Mouse (Mus musculus): ENCODE data around the gene Parm1. TPM values are rescaled to one million over a fixed set of nuclear protein-coding genes. Genes with fewer than 3 reads are reported as not detected.

The Parm1 gene
- polyA plus RNA-seq, 1 experiment from 2014 or later: 6.8 TPM

- no peak overlapping the region for H3K9ac ChIP-seq (ENCODE audit: low read depth, low read length)
- H3K4me3 ChIP-seq (ENCODE audit: low read length): no peak overlapping the region
- no peak for ATAC-seq
- H3K9me3 ChIP-seq (ENCODE audit: control insufficient read depth, low read length): no peaks in the 10 kb centered on the region
- no peaks in the 10 kb centered on the region; the same call in 1 of the 2 replicates for H3K4me1 ChIP-seq (ENCODE audit: control insufficient read depth, insufficient read depth, low read depth, low read length)
- H3K27ac ChIP-seq (ENCODE audit: low read depth, low read length): no peak overlapping the region
- no peaks in the 10 kb centered on the region for H3K27me3 ChIP-seq (replicated peaks; ENCODE audit: control insufficient read depth, insufficient read depth, low read length)
- H3K4me2 ChIP-seq (ENCODE audit: low read length): no peak overlapping the region
- WGBS: 52% methylated on average over 7 of the region's 7 CpGs
- H3K36me3 ChIP-seq (ENCODE audit: control insufficient read depth, insufficient read depth, low read length): no peaks in the 10 kb centered on the region
These were observed 82.4 kb downstream of the Parm1 start for GRCm38 (mm10) chr5:91599801-91600200.

GRCm38 (mm10) chr5:91603347-91603746 is 85.9 kb downstream of the Parm1 start:
- H3K4me1 ChIP-seq (ENCODE audit: control insufficient read depth, insufficient read depth, low read depth, low read length): no peaks in the 10 kb centered on the region; the same call in 1 of the 2 replicates
- no peak overlapping the region for H3K4me2 ChIP-seq (ENCODE audit: low read length)
- H3K36me3 ChIP-seq (ENCODE audit: control insufficient read depth, insufficient read depth, low read length): no peaks in the 10 kb centered on the region
- no peak overlapping the region for H3K27ac ChIP-seq (ENCODE audit: low read depth, low read length)
- H3K9ac ChIP-seq (ENCODE audit: low read depth, low read length): no peak overlapping the region
- 60% methylated on average over 7 of the region's 7 CpGs for WGBS
- no peak overlapping the region for H3K4me3 ChIP-seq (ENCODE audit: low read length)
- H3K9me3 ChIP-seq (ENCODE audit: control insufficient read depth, low read length): no peaks in the 10 kb centered on the region
- ATAC-seq: no peak
- H3K27me3 ChIP-seq (replicated peaks; ENCODE audit: control insufficient read depth, insufficient read depth, low read length): no peaks in the 10 kb centered on the region

GRCm38 (mm10) chr5:91603787-91604439 is 86.5 kb downstream of the Parm1 start:
- no peak for ATAC-seq
- H3K9me3 ChIP-seq (ENCODE audit: control insufficient read depth, low read length): no peaks in the 10 kb centered on the region
- H3K27ac ChIP-seq (ENCODE audit: low read depth, low read length): no peak overlapping the region
- 64% methylated on average over 12 of the region's 12 CpGs for WGBS
- no peaks in the 10 kb centered on the region; the same call in 1 of the 2 replicates for H3K4me1 ChIP-seq (ENCODE audit: control insufficient read depth, insufficient read depth, low read depth, low read length)
- H3K9ac ChIP-seq (ENCODE audit: low read depth, low read length): no peak overlapping the region
- H3K27me3 ChIP-seq (replicated peaks; ENCODE audit: control insufficient read depth, insufficient read depth, low read length): no peaks in the 10 kb centered on the region
- H3K4me3 ChIP-seq (ENCODE audit: low read length): no peak overlapping the region
- no peaks in the 10 kb centered on the region for H3K36me3 ChIP-seq (ENCODE audit: control insufficient read depth, insufficient read depth, low read length)
- no peak overlapping the region for H3K4me2 ChIP-seq (ENCODE audit: low read length)

- Histone ChIP-seq H3K9me3 (ENCODE audit: control insufficient read depth, low read length) (no peaks in the 10 kb centered on the region), H3K36me3 (ENCODE audit: control insufficient read depth, insufficient read depth, low read length) (no peaks in the 10 kb centered on the region), H3K27ac (ENCODE audit: low read depth, low read length) (no peak overlapping the region), H3K27me3 (replicated peaks; ENCODE audit: control insufficient read depth, insufficient read depth, low read length) (no peaks in the 10 kb centered on the region), H3K4me1 (ENCODE audit: control insufficient read depth, insufficient read depth, low read depth, low read length) (no peaks in the 10 kb centered on the region; the same call in 1 of the 2 replicates), H3K9ac (ENCODE audit: low read depth, low read length) (no peak overlapping the region), H3K4me3 (ENCODE audit: low read length) (no peak overlapping the region), H3K4me2 (ENCODE audit: low read length) (no peak overlapping the region)
- WGBS: 88% methylated on average over 2 of the region's 2 CpGs
- no peak for ATAC-seq
These were observed 89.8 kb downstream of the Parm1 start for GRCm38 (mm10) chr5:91607234-91607633.

GRCm38 (mm10) chr5:91607841-91608240 is 90.4 kb downstream of the Parm1 start:
- 93% methylated on average over 7 of the region's 7 CpGs for WGBS
- no peaks in the 10 kb centered on the region; the same call in 1 of the 2 replicates for H3K4me1 ChIP-seq (ENCODE audit: control insufficient read depth, insufficient read depth, low read depth, low read length)
- H3K4me3 ChIP-seq (ENCODE audit: low read length): no peak overlapping the region
- H3K4me2 ChIP-seq (ENCODE audit: low read length): no peak overlapping the region
- H3K36me3 ChIP-seq (ENCODE audit: control insufficient read depth, insufficient read depth, low read length): no peaks in the 10 kb centered on the region
- no peak overlapping the region for H3K27ac ChIP-seq (ENCODE audit: low read depth, low read length)
- no peak overlapping the region for H3K9ac ChIP-seq (ENCODE audit: low read depth, low read length)
- no peaks in the 10 kb centered on the region for H3K9me3 ChIP-seq (ENCODE audit: control insufficient read depth, low read length)
- H3K27me3 ChIP-seq (replicated peaks; ENCODE audit: control insufficient read depth, insufficient read depth, low read length): no peaks in the 10 kb centered on the region
- ATAC-seq: no peak

GRCm38 (mm10) chr5:91609041-91609440 is 91.6 kb downstream of the Parm1 start:
- Histone ChIP-seq H3K4me1 (ENCODE audit: control insufficient read depth, insufficient read depth, low read depth, low read length) (no peaks in the 10 kb centered on the region), H3K27ac (ENCODE audit: low read depth, low read length) (no peak overlapping the region), H3K4me3 (ENCODE audit: low read length) (no peak overlapping the region), H3K4me2 (ENCODE audit: low read length) (no peak overlapping the region), H3K27me3 (replicated peaks; ENCODE audit: control insufficient read depth, insufficient read depth, low read length) (no peaks in the 10 kb centered on the region), H3K9me3 (ENCODE audit: control insufficient read depth, low read length) (no peaks in the 10 kb centered on the region), H3K9ac (ENCODE audit: low read depth, low read length) (no peak overlapping the region), H3K36me3 (ENCODE audit: control insufficient read depth, insufficient read depth, low read length) (no peaks in the 10 kb centered on the region)
- ATAC-seq: no peak
- 92% methylated on average over 4 of the region's 4 CpGs for whole genome bisulfite sequencing

GRCm38 (mm10) chr5:91609511-91610300 is 92.3 kb downstream of the Parm1 start:
- Histone ChIP-seq H3K9ac (ENCODE audit: low read depth, low read length) (no peak overlapping the region), H3K4me3 (ENCODE audit: low read length) (no peak overlapping the region), H3K4me2 (ENCODE audit: low read length) (no peak overlapping the region), H3K27ac (ENCODE audit: low read depth, low read length) (no peak overlapping the region), H3K36me3 (ENCODE audit: control insufficient read depth, insufficient read depth, low read length) (no peaks in the 10 kb centered on the region), H3K27me3 (replicated peaks; ENCODE audit: control insufficient read depth, insufficient read depth, low read length) (no peaks in the 10 kb centered on the region), H3K4me1 (ENCODE audit: control insufficient read depth, insufficient read depth, low read depth, low read length) (no peaks in the 10 kb centered on the region), H3K9me3 (ENCODE audit: control insufficient read depth, low read length) (no peaks in the 10 kb centered on the region)
- 90% methylated on average over 3 of the region's 3 CpGs for WGBS
- no peak for ATAC-seq

GRCm38 (mm10) chr5:91610499-91610898 is 93.1 kb downstream of the Parm1 start:
- Histone ChIP-seq H3K9me3 (ENCODE audit: control insufficient read depth, low read length) (no peaks in the 10 kb centered on the region), H3K27me3 (replicated peaks; ENCODE audit: control insufficient read depth, insufficient read depth, low read length) (no peaks in the 10 kb centered on the region), H3K27ac (ENCODE audit: low read depth, low read length) (no peak overlapping the region), H3K4me1 (ENCODE audit: control insufficient read depth, insufficient read depth, low read depth, low read length) (no peaks in the 10 kb centered on the region), H3K36me3 (ENCODE audit: control insufficient read depth, insufficient read depth, low read length) (no peaks in the 10 kb centered on the region), H3K4me2 (ENCODE audit: low read length) (no peak overlapping the region), H3K9ac (ENCODE audit: low read depth, low read length) (no peak overlapping the region), H3K4me3 (ENCODE audit: low read length) (no peak overlapping the region)
- ATAC-seq: no peak
- 86% methylated on average over 2 of the region's 2 CpGs for WGBS

GRCm38 (mm10) chr5:91611589-91611988 is 94.2 kb downstream of the Parm1 start:
- Histone ChIP-seq H3K36me3 (ENCODE audit: control insufficient read depth, insufficient read depth, low read length) (no peaks in the 10 kb centered on the region), H3K9me3 (ENCODE audit: control insufficient read depth, low read length) (no peaks in the 10 kb centered on the region), H3K27me3 (replicated peaks; ENCODE audit: control insufficient read depth, insufficient read depth, low read length) (no peaks in the 10 kb centered on the region), H3K27ac (ENCODE audit: low read depth, low read length) (no peak overlapping the region), H3K4me1 (ENCODE audit: control insufficient read depth, insufficient read depth, low read depth, low read length) (no peaks in the 10 kb centered on the region), H3K9ac (ENCODE audit: low read depth, low read length) (no peak overlapping the region), H3K4me3 (ENCODE audit: low read length) (no peak overlapping the region), H3K4me2 (ENCODE audit: low read length) (no peak overlapping the region)
- ATAC-seq: no peak
- 86% methylated on average over 3 of the region's 3 CpGs for WGBS
